Comparison of ENCODE assay signal across 8 mouse cellular contexts in genomic region chr8:57791309-57791721, GRCm38 (mm10).
DNase-seq lines count a peak whose midpoint lies in the region; ATAC-seq lines count a peak whose summit lies in the region.

No protein-coding gene starts in this region.

- no peak overlapping the region for H3K4me3 ChIP-seq in midbrain, embryonic 15.5 days

- no peak overlapping the region for H3K9ac ChIP-seq in midbrain, embryonic 15.5 days

- ATAC-seq in inflammation-experienced regulatory T-cells, adult 6 months = peak; percentile 58
- peak; percentile 56; the same call in 1 of the 2 replicates for ATAC-seq in midbrain, embryonic 15.5 days (replicated peaks)

- H3K27me3 ChIP-seq in midbrain, embryonic 15.5 days (replicated peaks) = peaks cover 4% of the 10 kb centered on the region; the same call in 1 of the 2 replicates

- no peaks in the 10 kb centered on the region for H3K9me3 ChIP-seq in midbrain, embryonic 15.5 days

- H3K27ac ChIP-seq in midbrain, embryonic 15.5 days = no peak overlapping the region

- DNase-seq in embryo, embryonic 10 days (ENCODE audit: low spot score) = peak; percentile 37
- no peak for DNase-seq in embryo, embryonic 9.5 days (ENCODE audit: extremely low spot score)
- peak; percentile 30 for DNase-seq in right cerebral cortex, adult 18-20 months
- DNase-seq in right cerebral cortex, postnatal 25 days = no peak
- DNase-seq in cerebellum, postnatal 10 days = peak; percentile 64 to 73
- DNase-seq in liver = no peak

- WGBS in midbrain, embryonic 15.5 days = 37% methylated on average over 5 of the region's 5 CpGs

- H3K36me3 ChIP-seq in midbrain, embryonic 15.5 days (replicated peaks) = no peaks in the 10 kb centered on the region

- no peak overlapping the region for H3K4me2 ChIP-seq in midbrain, embryonic 15.5 days

- peaks cover 3% of the 10 kb centered on the region; the same call in 1 of the 2 replicates for H3K4me1 ChIP-seq in midbrain, embryonic 15.5 days

Comparison
In these comparisons a context has a peak if more than half of its experiments do, and no peak if none do; other contexts are left out.
1. DNase-seq: peak in embryo, embryonic 10 days (single experiment), right cerebral cortex, adult 18-20 months (single experiment) and cerebellum, postnatal 10 days (2 of 2); none in embryo, embryonic 9.5 days (single experiment), right cerebral cortex, postnatal 25 days (single experiment) and liver (single experiment).